Mouse (Mus musculus) limb, embryonic 12.5 days (tissue): Measurements from ENCODE around the gene Supt4a. TPM values are rescaled to one million over a fixed set of nuclear protein-coding genes. Genes with fewer than 3 reads are reported as not detected.

Experiments used
- ATAC-seq: fragments of 200-750 bp; cut with Nextera tagmentation; 2 replicates; pipeline ENCODE4 v1.8.0; 2017; ENCODE audit warnings: low read depth, moderate TSS enrichment; ENCODE audit not compliant: insufficient number of reproducible peaks, insufficient read depth, low FRiP score, low TSS enrichment
- H3K27ac ChIP-seq: fragments of 300-500 bp; sonication (generic); 2 replicates; pipeline ENCODE4 v1.5.1; 2016; ENCODE audit warnings: mild to moderate bottlenecking, moderate library complexity
- H3K27me3 ChIP-seq: fragments of 300-500 bp; sonication (generic); 2 replicates; pipeline ENCODE4 v1.6.1; 2016; ENCODE audit warnings: mild to moderate bottlenecking, moderate library complexity
- H3K36me3 ChIP-seq: fragments of 300-500 bp; sonication (generic); 2 replicates; pipeline ENCODE4 v1.6.1; 2016; ENCODE audit warnings: mild to moderate bottlenecking, moderate library complexity
- H3K4me1 ChIP-seq: fragments of 300-500 bp; sonication (generic); replicated peaks from 2 replicates; pipeline ENCODE4 v1.6.1; 2016
- H3K4me2 ChIP-seq: fragments of 300-500 bp; sonication (generic); 2 replicates; pipeline ENCODE4 v1.6.1; 2016; ENCODE audit warnings: mild to moderate bottlenecking, moderate library complexity
- H3K4me3 ChIP-seq: fragments of 300-500 bp; sonication (generic); replicated peaks from 2 replicates; pipeline ENCODE4 v1.5.1; 2016; ENCODE audit warnings: mild to moderate bottlenecking
- H3K9ac ChIP-seq: fragments of 300-500 bp; sonication (generic); replicated peaks from 2 replicates; pipeline ENCODE4 v1.6.1; 2016; ENCODE audit warnings: mild to moderate bottlenecking, moderate library complexity
- H3K9me3 ChIP-seq: fragments of 300-500 bp; sonication (generic); 2 replicates; pipeline ENCODE4 v1.6.1; 2016; ENCODE audit warnings: mild to moderate bottlenecking, moderate library complexity
- WGBS: fragments of 180-500 bp; shearing (Covaris S2); methylation state at CpG from one replicate; pipeline ENCODE4 v1.1.7; 2016; 5-methylcytosine and 5-hydroxymethylcytosine counted together
- polyA plus RNA-seq: library from polyadenylated mRNA; unstranded; fragments of >200 nt; fragmentation: Nextera tagmentation; extraction: Ambion mirVana; gene quantifications from 2 replicates; pipeline ENCODE4 v1.2.1, GENCODE M21; 2016

Gene Supt4a
- polyA plus RNA-seq, 1 experiment from 2014 or later = 167 TPM

DNA sequence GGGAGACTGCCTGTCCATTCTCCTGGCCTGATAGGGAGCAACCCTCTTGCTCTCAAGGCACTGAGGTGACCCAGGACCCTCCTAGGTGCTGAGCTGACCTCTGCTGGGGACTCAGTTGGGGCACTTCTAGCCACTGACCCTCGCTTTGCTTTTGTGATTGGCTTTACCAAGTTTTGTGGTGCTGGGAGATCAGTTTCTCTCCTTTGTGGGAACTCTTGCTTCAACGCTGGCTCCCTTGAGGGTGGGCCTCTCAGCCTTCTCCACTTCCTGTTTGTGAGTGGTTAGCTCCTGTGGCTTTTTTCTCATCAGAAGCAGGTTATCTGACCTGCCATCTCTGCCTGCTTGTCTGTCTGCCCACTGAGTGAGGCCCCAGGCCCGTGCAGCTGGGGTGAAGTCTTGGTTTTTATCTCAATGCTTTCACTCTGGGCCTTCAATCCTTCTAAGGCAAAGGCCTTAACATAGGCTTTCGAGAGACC is 14.2 kb downstream of the Supt4a start:
- H3K27ac ChIP-seq = no peak overlapping the region

DNA sequence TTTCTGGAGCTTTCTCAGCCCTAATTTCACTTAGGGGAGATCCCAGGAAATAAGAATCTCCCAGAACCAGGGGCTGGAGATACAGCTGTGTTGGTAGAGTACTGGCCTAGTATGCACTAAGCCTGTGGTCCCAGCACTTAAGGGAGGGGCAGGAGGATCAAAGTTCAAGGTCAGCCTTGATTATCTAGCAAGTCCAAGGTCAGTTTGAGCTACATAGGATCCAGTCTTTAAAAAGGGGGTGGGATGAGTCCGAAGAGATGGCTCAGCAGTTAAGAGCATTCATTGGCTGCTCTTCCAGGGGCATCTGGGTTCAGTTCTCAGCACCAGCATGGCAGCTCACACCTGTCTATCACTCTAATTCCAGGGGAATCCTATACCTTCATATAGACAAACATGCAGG is 15.0 kb downstream of the Supt4a start:
- no peak overlapping the region for H3K4me2 ChIP-seq
- no peak overlapping the region for H3K4me3 ChIP-seq
- 72% methylated on average over 1 of the region's 1 CpGs for WGBS
- H3K27me3 ChIP-seq = no peaks in the 10 kb centered on the region
- no peak for ATAC-seq
- no peaks in the 10 kb centered on the region for H3K36me3 ChIP-seq
- no peak overlapping the region for H3K9ac ChIP-seq
- H3K9me3 ChIP-seq = no peaks in the 10 kb centered on the region
- no peak overlapping the region for H3K27ac ChIP-seq
- H3K4me1 ChIP-seq = peaks cover 11% of the 10 kb centered on the region

More for the DNA sequence above, 14.2 kb downstream of the Supt4a start:
- H3K27me3 ChIP-seq = no peaks in the 10 kb centered on the region
- H3K4me1 ChIP-seq = peaks cover 11% of the 10 kb centered on the region
- H3K36me3 ChIP-seq = no peaks in the 10 kb centered on the region
- H3K9ac ChIP-seq = no peak overlapping the region
- H3K9me3 ChIP-seq = no peaks in the 10 kb centered on the region
- ATAC-seq = no peak
- H3K4me3 ChIP-seq = no peak overlapping the region
- WGBS = 66% methylated on average over 4 of the region's 4 CpGs
- H3K4me2 ChIP-seq = no peak overlapping the region

DNA sequence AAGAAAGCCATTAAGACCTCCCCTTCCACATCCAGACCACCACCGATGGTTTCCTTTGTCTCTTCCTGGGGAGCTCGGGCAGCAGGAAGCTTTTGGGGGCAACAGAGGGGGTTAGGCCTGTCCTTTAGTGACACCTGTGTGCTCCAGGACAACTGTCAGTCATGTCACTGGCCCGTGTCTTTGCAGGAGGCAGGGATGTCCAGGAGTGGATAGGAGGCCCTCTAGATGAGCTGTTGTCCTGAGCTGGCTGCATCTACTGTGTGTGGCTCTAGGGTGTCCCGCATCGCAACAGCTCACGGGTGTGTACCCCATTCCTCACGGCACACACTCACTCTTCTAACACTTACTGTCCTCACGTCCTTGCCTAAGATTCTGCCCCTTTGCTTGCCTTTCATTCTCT is 15.9 kb downstream of the Supt4a start:
- H3K9me3 ChIP-seq = no peaks in the 10 kb centered on the region
- peaks cover 11% of the 10 kb centered on the region for H3K4me1 ChIP-seq
- no peaks in the 10 kb centered on the region for H3K27me3 ChIP-seq
- ATAC-seq = no peak
- no peaks in the 10 kb centered on the region for H3K36me3 ChIP-seq
- H3K4me3 ChIP-seq = no peak overlapping the region
- H3K9ac ChIP-seq = no peak overlapping the region
- H3K4me2 ChIP-seq = no peak overlapping the region
- no peak overlapping the region for H3K27ac ChIP-seq
- 84% methylated on average over 8 of the region's 8 CpGs for WGBS

DNA sequence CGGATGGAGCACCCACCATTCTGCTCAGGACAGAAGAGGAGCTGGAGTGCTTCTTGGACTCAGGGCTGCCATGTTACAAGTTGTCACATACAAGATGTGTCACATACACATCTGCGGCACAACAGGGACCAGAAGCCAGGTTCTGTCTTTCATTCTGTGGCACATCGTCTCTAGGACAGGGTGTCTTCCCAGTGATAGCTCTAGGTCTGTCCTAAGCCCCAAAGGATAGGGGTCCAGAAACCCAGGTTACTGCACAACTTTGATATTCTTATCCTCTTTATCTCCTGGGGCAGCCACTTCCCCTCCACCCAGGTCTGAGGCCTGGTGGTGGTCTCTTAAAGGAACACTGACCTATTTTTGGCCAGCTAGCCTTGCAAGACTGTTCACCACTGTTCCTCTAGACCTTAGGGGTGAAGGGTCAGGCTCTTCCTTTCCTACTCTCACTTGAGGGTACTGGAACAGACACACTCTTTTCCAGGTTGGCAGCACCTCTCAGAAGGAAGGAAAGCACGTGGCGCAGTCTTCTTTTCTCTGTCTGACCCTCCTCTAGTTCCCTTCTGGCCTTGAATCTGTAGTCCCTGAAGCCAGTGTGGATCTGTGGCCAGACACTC is 16.6 kb downstream of the Supt4a start:
- H3K4me3 ChIP-seq = no peak overlapping the region
- H3K4me2 ChIP-seq = no peak overlapping the region
- 0 out of 2 replicates have a peak, but pooled peaks cover 2% of the 10 kb centered on the region for H3K27me3 ChIP-seq
- H3K9me3 ChIP-seq = no peaks in the 10 kb centered on the region
- H3K4me1 ChIP-seq = peaks cover 11% of the 10 kb centered on the region
- ATAC-seq = no peak
- no peaks in the 10 kb centered on the region for H3K36me3 ChIP-seq
- H3K9ac ChIP-seq = no peak overlapping the region
- 86% methylated on average over 5 of the region's 5 CpGs for whole genome bisulfite sequencing
- H3K27ac ChIP-seq = no peak overlapping the region

DNA sequence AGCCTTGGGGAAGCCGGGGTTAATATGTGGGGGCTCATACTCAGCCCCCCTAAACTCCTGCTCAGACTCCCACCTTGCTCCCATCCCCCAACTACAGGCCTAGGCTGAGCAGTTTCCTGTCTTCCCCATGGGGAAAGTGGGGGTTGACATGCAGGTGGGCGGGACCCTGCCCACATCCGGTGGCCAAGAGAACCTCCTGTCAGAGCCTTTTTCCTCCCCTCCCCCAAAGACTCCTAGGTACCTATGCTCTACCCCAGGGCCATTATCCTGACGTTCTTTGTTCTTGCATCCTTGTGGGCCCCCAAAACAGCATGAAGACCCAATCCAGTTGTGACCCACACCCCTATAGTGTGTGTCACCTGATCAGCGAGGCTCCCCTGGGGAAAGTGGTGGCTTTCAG is 17.3 kb downstream of the Supt4a start:
- Histone ChIP-seq H3K4me2 (no peak overlapping the region), H3K27ac (no peak overlapping the region), H3K27me3 (peaks cover 5% of the 10 kb centered on the region), H3K36me3 (no peaks in the 10 kb centered on the region), H3K9me3 (no peaks in the 10 kb centered on the region), H3K4me1 (peaks cover 8% of the 10 kb centered on the region), H3K9ac (no peak overlapping the region), H3K4me3 (no peak overlapping the region)
- WGBS = 71% methylated on average over 5 of the region's 5 CpGs
- ATAC-seq = no peak

DNA sequence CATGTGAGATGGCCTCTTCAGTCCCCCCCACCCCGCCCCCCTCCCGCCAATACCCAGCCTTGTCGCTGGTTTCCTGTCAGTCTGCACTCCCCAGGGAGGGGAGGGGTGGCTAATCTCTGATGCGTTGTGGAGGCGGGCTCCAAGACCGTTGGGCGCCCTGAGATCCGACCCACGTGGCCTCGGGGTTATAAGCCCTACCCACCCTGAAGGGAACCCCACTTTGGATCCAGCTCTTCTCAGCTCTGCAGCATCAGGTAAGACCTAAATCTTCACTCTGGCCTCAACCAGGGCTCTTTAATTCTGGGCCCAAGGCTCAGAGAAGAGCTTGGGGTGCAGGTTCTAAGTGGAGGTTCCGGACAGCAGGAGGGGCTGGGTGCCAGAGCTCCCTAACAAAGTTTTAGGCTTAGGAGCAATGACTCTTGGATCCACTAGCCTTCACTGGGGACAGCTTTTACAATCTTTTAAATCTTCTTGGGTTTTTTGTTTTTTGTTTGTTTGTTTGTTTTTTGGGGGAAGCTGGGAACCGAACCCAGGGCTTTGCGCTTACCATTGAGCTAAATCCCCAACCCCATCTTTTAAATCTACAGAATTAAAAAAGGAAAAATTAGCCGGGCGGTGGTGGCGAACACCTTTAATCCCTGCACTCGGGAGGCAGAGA is 18.1 kb downstream of the Supt4a start:
- H3K4me1 ChIP-seq = peaks cover 10% of the 10 kb centered on the region; the same call in 1 of the 2 replicates
- WGBS = 74% methylated on average over 17 of the region's 17 CpGs
- H3K9me3 ChIP-seq = no peaks in the 10 kb centered on the region

DNA sequence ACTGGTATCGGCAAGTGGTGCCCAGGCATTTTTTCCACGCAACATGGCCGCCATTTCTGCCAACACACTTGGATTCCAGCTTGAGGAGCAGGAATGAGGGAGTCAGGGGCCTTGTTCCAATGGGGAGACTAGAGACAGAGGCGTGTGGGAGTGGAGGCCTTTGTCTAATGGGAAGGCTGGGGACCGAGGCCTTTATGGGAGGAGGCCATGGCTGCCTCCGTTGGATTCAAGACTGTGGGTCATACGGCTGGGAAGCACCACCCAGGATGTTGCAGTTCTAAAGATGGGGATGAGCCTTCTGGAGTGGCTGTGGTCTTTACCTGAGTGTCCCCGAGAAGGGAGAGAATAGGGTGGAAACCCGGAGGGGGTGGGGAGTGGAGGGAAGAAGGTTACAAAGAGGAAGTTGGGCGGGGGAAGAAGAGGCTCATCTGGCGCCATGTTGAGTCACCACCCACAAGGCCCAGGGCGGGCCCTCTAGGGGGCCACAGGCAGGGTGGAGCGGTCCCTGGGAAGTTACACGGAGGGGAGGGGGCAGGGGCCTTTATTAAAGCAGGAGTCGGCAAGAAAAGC is 19.0 kb downstream of the Supt4a start:
- Histone ChIP-seq H3K4me1 (peaks cover 10% of the 10 kb centered on the region; the same call in 1 of the 2 replicates), H3K27me3 (peaks cover 22% of the 10 kb centered on the region), H3K9me3 (no peaks in the 10 kb centered on the region), H3K4me3 (peak overlapping the region; percentile 5; the same call in 1 of the 2 replicates), H3K36me3 (no peaks in the 10 kb centered on the region), H3K9ac (no peak overlapping the region), H3K4me2 (no peak overlapping the region), H3K27ac (no peak overlapping the region)
- WGBS = 92% methylated on average over 15 of the region's 15 CpGs
- ATAC-seq = no peak

More for the DNA sequence above, 18.1 kb downstream of the Supt4a start:
- Histone ChIP-seq H3K4me2 (no peak overlapping the region), H3K27me3 (peaks cover 14% of the 10 kb centered on the region), H3K9ac (no peak overlapping the region), H3K27ac (no peak overlapping the region), H3K36me3 (no peaks in the 10 kb centered on the region), H3K4me3 (no peak overlapping the region)
- no peak for ATAC-seq

DNA sequence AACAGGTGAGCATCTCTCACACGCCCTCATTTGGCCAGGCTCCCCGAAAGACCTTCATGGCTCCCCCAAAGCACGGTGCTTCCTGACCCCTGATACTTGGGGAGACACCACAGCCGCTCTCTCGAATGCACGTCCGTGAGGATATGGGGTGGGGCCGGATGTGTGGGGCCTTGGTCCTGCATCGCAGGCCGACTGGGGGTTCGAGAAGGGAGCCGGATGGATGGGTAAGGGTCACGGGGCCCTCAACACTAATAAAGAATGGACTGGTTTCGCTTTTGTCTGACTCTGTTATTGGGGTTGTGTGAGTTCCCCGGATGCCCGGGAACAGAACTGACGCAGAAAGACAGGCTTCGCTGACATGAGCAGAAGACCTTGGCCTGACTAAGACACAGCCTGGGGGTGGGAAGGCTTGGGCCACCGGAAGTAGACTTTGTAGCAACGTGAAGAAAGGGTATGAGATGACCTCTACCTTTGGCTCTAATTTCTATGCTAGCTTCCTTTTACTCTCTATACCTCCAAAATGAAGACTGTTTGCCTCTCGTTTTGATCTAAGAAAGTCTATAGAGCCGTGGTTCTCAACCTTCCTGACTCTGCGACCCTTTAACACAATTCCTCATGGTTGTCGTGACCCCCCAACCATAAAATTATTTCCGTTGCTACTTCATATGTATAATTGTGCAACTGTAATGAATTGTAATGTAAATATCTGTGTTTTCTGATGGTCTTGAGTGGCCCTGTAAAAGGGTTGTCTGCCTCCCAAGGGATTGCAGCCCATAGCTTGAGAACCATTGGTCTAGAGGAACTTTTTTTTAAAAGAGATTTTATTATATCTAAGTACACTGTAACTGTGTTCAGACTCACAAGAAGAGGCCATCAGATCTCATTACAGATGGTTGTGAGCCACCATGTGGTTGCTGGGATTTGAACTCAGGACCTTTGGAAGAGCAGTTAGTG is 19.9 kb downstream of the Supt4a start:
- H3K4me3 ChIP-seq = no peak overlapping the region
- H3K4me2 ChIP-seq = no peak overlapping the region
- H3K9me3 ChIP-seq = no peaks in the 10 kb centered on the region
- H3K4me1 ChIP-seq = peaks cover 10% of the 10 kb centered on the region; the same call in 1 of the 2 replicates
- no peak overlapping the region for H3K27ac ChIP-seq
- no peak overlapping the region for H3K9ac ChIP-seq
- H3K27me3 ChIP-seq = peaks cover 32% of the 10 kb centered on the region
- ATAC-seq = no peak
- WGBS = 87% methylated on average over 25 of the region's 25 CpGs
- no peaks in the 10 kb centered on the region for H3K36me3 ChIP-seq

DNA sequence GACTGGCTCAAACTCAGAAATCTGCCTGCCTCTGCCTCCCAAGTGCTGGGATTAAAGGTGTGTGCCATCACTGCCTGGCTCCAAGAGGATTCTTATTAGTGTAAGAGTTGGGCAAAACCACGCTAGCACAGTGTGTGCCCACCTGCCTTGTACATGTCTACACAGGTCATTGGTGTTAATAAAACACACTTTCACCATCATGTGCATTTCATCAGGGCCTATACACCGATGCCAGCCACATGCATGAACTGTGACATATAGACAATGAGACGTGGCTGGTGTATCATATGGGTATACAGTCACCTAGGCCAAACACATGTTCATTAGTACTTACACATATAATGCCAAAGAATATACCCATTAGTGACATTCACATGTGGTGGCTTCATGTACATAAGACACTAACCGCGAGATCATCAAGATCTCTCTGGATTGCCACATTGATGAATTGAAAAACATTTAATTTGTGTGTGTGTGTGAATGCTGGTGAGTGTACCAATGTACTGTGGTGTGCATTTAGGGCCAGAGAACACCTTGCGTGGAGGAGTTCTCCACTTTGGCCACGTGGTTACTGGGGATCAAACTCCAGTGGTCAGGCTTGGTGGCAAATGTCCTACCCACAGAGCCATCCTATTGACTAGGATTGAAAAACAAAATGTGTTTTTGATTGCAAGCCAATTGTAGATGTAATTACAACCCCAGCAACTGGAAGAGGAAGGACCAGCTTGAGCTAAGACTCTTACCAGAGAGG is 21.0 kb downstream of the Supt4a start:
- H3K9ac ChIP-seq = no peak overlapping the region
- no peak overlapping the region for H3K4me3 ChIP-seq
- no peak for ATAC-seq
- no peak overlapping the region for H3K27ac ChIP-seq
- H3K4me1 ChIP-seq = peaks cover 14% of the 10 kb centered on the region
- no peaks in the 10 kb centered on the region for H3K9me3 ChIP-seq
- no peaks in the 10 kb centered on the region for H3K36me3 ChIP-seq
- H3K27me3 ChIP-seq = peaks cover 42% of the 10 kb centered on the region
- WGBS = 82% methylated on average over 7 of the region's 7 CpGs
- H3K4me2 ChIP-seq = no peak overlapping the region

DNA sequence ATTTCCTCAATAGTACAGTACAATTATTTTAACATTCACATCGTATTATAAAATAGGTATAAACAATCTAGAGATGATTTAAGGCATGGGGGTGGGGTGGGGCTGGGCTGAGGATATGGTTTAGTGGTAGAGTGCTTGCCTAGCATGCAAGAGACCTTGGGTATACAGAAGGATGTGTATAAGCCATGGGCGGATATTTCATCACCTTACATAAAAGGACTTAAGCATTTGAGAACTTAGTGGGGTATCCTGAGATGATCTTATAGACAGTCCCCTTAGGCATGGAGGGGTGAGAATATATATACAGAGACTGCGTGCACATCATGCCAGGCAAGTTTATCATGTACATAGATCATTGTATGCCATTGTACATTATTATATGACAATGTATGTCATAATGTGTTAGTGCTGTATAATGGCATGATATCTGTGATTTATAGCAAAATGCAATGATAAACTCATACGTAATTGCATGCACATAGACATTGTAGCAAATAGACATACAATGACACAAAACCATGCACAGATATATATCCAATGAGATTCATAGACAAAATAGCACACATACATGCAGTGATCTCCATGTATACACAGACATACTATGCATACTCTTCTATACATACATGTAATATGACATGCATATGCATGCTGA is 21.7 kb downstream of the Supt4a start:
- H3K4me1 ChIP-seq = peaks cover 22% of the 10 kb centered on the region
- no peak for ATAC-seq
- no peaks in the 10 kb centered on the region for H3K9me3 ChIP-seq
- no peak overlapping the region for H3K4me3 ChIP-seq
- no peaks in the 10 kb centered on the region for H3K36me3 ChIP-seq
- no peak overlapping the region for H3K27ac ChIP-seq
- H3K27me3 ChIP-seq = peaks cover 50% of the 10 kb centered on the region
- H3K9ac ChIP-seq = no peak overlapping the region
- 76% methylated on average over 4 of the region's 4 CpGs for WGBS
- H3K4me2 ChIP-seq = no peak overlapping the region
